Mouse (Mus musculus): ENCODE measurements at regions not wholly inside any gene's neighbourhood (a gene's known extent, or its start where the extent isn't known, plus 50 kb on each side); places are given as distances from the start of the nearest gene placed in this dataset.

DNA sequence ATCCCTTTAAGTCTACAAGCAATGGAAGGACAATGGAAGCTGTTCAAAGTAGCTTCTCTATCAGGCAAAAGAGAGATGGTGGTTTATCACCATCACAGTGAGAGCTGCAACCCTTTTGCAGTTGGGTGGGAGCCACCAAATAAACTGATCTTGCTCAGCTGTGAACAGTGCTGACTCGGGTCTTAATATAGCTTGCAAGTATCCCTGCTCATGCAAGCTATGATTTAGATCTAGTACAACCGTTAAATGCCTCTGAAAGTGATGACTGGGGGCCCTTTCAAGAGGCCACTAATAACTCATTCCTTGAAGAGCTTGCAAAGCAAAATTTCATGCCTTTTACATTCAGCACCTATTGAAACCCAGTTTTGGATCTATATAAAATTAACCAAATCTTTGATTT is 1154.5 kb upstream of the Lrrtm3 start:
- DNase-seq (ENCODE audit: low spot score in 2 of 2), result no peak

DNA sequence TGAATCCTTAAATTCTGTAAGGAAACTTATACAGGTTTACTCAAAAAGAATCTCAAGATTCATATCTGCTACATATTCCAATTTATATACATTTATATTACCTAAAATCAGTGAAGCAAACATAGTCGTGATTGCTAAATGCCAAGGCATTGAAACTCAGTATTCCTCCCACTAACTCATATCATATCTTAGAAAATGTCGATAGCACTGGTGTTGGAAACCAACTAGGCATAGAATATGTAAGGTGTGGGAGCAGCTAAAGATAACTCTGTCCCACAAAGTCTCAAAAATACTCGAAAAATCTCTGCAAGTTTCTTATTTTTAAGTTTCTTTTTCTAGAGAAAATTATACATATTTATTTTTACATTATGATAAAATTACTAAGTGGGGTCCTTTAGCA is 1134.1 kb upstream of the Lrrtm3 start:
- no peak for DNase-seq (ENCODE audit: low spot score in 2 of 2)

GRCm38 (mm10) chr10:65221181-65221580 is 1131.1 kb upstream of the Lrrtm3 start:
- no peak for DNase-seq (ENCODE audit: low spot score in 2 of 2)

DNA sequence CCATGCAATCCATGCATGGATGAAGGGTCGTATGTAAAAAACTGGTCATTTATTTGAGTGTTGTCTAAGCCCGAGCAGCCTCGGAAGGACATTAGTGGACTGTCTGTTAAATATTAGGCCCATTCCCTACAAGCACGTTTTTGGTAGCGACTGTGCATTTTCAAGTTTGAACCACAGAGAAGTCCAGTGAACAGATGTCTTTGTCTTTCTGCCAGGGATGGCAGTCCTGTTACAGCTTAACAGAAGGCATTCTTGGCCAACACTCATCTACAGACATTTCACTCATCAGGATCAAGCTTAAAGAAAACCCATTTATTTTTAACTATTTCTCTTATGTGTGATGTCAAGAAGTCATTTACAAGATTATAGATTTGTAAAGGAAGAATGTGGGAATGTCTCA is 1129.2 kb upstream of the Lrrtm3 start:
- DNase-seq (ENCODE audit: low spot score in 2 of 2), result no peak

DNA sequence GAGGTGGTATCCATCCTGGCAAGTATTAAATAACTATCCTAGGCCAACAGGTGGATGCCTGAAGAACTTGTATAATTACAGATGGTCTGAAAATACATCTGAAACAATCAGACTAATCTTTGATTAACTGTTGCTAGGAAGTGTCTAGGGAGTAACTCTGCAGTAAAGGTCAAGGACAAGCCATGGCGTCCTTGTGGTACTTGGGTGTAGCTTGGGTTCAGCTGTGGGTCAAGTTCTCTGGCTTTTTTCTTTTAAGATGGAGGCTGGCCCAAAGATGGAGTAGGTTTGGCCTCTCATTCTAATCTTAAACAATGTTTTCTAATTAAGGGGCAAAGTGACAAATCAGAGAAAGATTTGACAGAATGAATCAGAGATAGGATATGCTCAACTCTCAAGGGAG is 1126.1 kb upstream of the Lrrtm3 start:
- no peak for DNase-seq (ENCODE audit: low spot score in 2 of 2)

DNA sequence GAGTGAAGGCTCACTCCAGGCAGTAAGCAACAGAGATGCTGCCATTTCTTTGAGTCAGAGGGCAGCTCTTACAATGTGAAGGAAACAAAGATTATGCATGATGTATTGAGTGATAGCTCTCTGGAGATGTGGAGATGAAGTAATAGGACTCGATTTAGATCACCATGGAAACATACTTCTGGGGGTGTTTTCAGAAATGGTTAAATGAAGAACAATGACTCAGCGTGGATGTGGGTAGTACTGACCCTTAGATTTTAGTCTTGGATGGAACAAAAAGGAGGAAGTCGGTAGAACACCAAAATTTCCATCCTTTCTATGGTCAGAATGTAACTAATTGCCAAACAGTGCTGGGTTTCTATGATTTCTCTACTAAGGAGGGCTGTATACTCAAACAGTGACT is 1125.1 kb upstream of the Lrrtm3 start:
- DNase-seq (ENCODE audit: low spot score in 2 of 2), result peak in 1 of 2 experiments; percentile 20

DNA sequence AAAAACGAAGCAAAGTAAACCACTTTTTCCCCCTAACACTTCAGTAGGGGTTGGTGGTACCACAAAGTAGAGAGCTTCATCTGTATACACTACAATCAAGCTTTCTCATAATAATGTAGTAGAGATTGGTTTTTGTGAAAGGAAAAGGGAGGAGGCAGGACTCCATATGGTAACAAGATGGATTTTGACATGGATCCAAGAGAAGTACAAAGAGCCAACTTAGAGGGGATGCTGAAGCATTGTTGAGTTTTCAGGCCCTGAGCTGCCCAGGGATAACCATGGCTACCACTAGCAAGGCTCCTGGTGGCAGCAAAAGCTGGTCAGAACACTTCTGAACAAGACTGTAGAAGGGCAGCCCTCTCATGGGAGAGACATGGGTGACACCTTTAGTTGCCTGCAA is 1093.6 kb upstream of the Lrrtm3 start:
- no peak for DNase-seq (ENCODE audit: low spot score in 2 of 2)

DNA sequence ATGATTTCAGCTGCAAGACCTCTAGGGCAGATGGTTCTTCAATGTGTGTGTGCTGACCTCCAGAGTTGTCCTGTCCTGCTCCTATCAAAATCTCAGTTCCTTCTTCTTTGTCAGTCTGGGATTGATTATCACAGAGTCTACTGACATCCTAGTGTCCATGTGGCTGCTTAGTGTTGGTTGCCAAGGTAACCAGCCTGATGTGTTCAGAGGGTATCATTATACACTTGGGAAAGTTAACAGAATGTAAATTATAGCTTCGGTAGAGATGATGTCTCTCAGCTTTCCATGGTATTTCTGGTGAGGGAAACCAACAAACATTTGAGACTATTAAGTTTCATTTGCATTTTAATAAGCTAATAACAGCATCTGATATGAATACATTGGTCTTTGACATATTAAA is 1092.5 kb upstream of the Lrrtm3 start:
- DNase-seq (ENCODE audit: low spot score in 2 of 2), result no peak

DNA sequence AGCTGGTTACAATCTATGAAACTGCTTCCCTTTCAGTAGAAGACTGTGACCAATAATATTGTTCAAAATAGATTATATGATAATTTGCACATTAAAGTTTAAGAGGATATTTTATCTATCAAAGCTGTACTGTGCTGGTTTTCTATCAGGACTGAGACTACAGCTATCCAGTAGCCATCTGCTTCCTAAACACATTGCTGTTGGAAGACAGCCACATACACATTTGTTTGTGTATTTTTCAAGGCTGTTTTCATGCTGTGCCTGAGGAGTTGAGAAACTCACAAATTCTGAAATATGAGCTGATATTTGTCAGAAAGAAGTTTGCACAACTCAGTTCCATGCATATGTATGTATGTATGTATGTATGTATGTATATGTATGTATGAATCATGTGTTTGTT is 1089.0 kb upstream of the Lrrtm3 start:
- no peak for DNase-seq (ENCODE audit: low spot score in 2 of 2)

GRCm38 (mm10) chr10:65154131-65154530 is 1064.1 kb upstream of the Lrrtm3 start:
- DNase-seq (ENCODE audit: low spot score in 2 of 2), result no peak

DNA sequence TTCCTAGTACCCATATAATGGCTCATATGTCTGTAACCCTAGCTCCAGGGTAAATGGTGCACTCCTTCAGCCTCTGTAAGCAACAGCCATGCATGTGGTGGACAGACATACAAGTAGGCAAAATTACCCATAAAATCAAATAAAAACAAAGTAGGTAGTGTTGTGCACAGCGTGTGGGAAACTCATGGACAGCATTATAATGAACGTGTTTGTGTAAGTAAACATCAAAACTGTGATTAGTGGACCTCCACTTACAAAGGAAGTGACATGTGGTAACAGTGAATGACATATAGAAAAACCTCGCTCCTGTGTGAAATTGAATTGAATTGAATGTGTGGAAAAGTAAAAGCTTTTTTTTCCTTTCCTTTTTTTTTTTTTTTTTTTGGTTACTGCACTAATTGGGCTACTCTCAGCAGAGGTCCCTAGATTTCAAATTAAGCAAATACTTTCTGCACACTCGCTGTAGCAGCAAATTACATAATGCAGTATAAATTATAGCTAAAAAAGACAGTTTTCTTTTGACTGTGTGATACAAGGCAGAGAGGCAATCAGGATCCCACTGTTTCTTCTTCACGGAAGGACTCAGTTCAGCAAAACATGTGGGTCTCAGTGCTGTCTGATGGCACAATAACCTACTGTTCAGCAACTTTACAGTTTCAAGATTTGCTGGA is 1035.0 kb upstream of the Lrrtm3 start:
- DNase-seq (ENCODE audit: low spot score in 2 of 2), result no peak

GRCm38 (mm10) chr10:65118212-65118611 is 1028.1 kb upstream of the Lrrtm3 start:
- DNase-seq (ENCODE audit: low spot score in 2 of 2), result no peak

GRCm38 (mm10) chr10:65114586-65114985 is 1024.5 kb upstream of the Lrrtm3 start:
- no peak for DNase-seq (ENCODE audit: low spot score in 2 of 2)

GRCm38 (mm10) chr10:65110729-65111128 is 1020.7 kb upstream of the Lrrtm3 start:
- DNase-seq (ENCODE audit: low spot score in 2 of 2), result no peak

DNA sequence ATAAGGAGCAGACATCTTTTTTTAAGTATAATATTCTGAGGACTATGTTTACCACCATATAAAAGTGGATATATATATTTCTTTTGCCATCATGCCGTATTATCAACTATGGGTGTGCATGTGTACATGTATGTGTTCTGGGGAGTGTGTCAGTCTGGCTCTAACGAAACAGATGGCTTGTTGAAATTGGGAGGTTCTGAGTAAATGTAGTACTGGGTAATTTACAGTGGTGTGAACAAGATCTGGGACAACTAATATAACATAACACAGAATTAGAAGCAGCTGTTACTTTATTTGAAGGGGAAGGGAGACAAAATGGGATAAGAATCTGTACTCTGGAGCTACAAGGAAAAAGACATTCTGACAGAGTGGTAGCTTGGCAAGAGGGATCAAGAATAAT is 1017.3 kb upstream of the Lrrtm3 start:
- no peak for DNase-seq (ENCODE audit: low spot score in 2 of 2)

DNA sequence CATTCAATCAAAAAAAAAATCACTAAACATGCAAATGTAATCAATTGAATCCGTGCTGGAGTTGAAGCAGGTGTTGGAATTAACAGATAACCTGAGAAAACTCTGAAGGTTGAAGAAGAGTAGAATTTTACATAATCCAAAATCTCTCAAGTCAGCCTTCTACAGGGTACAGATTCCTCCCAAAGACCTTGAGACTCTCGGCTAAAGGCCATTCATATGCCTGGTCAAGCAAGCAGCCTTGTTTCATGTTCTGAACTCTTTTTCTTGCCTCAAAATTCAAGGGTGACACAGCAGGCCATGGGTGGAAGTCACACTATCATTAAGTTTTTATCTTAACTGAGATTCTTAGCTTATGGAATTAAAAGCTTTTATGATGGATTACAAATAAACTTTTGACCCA is 994.4 kb upstream of the Lrrtm3 start:
- no peak for DNase-seq (ENCODE audit: low spot score in 2 of 2)

GRCm38 (mm10) chr10:65081638-65082037 is 991.6 kb upstream of the Lrrtm3 start:
- no peak for DNase-seq (ENCODE audit: low spot score in 2 of 2)

GRCm38 (mm10) chr10:65058086-65058485 is 968.0 kb upstream of the Lrrtm3 start:
- no peak for DNase-seq (ENCODE audit: low spot score in 2 of 2)
